Mouse (Mus musculus) neural tube, embryonic 13.5 days (tissue): ENCODE measurements around the gene Gmppa. TPM values are rescaled to one million over a fixed set of nuclear protein-coding genes. Genes with fewer than 3 reads are reported as not detected.

Experiments used
- ATAC-seq: fragments of 200-750 bp; cut with Nextera tagmentation; 2 replicates; pipeline ENCODE4 v1.8.0; 2017; ENCODE audit warnings: low read depth, mild to moderate bottlenecking, moderate TSS enrichment, moderate library complexity
- H3K27ac ChIP-seq: fragments of 300-500 bp; sonication (generic); replicated peaks from 2 replicates; pipeline ENCODE4 v1.5.1; 2015; ENCODE audit warnings: moderate library complexity, mild to moderate bottlenecking, inconsistent platforms
- H3K27me3 ChIP-seq: fragments of 300-500 bp; sonication (generic); 2 replicates; pipeline ENCODE4 v1.6.1; 2015; ENCODE audit warnings: mild to moderate bottlenecking, inconsistent platforms
- H3K36me3 ChIP-seq: fragments of 300-500 bp; sonication (generic); 2 replicates; pipeline ENCODE4 v1.6.1; 2015; ENCODE audit warnings: mild to moderate bottlenecking, inconsistent platforms
- H3K4me1 ChIP-seq: fragments of 300-500 bp; sonication (generic); replicated peaks from 2 replicates; pipeline ENCODE4 v1.6.1; 2015; ENCODE audit warnings: inconsistent platforms
- H3K4me2 ChIP-seq: fragments of 300-500 bp; sonication (generic); 2 replicates; pipeline ENCODE4 v1.6.1; 2015; ENCODE audit warnings: inconsistent platforms, mild to moderate bottlenecking, moderate library complexity
- H3K4me3 ChIP-seq: fragments of 300-500 bp; sonication (generic); 2 replicates; pipeline ENCODE4 v1.5.1; 2015; ENCODE audit warnings: mild to moderate bottlenecking, inconsistent platforms
- H3K9ac ChIP-seq: fragments of 300-500 bp; sonication (generic); 2 replicates; pipeline ENCODE4 v1.6.1; 2015; ENCODE audit warnings: moderate library complexity, mild to moderate bottlenecking, inconsistent platforms
- H3K9me3 ChIP-seq: fragments of 300-500 bp; sonication (generic); 2 replicates; pipeline ENCODE4 v1.6.1; 2016; ENCODE audit warnings: inconsistent platforms
- WGBS: fragments of 180-500 bp; shearing (Covaris S2); methylation state at CpG from one replicate; pipeline ENCODE4 v1.1.7; 2015; 5-methylcytosine and 5-hydroxymethylcytosine counted together
- polyA plus RNA-seq: library from polyadenylated mRNA; unstranded; fragments of >200 nt; fragmentation: Nextera tagmentation; extraction: Ambion mirVana; gene quantifications from 2 replicates; pipeline ENCODE4 v1.2.1, GENCODE M21; 2015

Gene Gmppa
- polyA plus RNA-seq: 74.4 and 75.9 TPM in 2 replicates

DNA sequence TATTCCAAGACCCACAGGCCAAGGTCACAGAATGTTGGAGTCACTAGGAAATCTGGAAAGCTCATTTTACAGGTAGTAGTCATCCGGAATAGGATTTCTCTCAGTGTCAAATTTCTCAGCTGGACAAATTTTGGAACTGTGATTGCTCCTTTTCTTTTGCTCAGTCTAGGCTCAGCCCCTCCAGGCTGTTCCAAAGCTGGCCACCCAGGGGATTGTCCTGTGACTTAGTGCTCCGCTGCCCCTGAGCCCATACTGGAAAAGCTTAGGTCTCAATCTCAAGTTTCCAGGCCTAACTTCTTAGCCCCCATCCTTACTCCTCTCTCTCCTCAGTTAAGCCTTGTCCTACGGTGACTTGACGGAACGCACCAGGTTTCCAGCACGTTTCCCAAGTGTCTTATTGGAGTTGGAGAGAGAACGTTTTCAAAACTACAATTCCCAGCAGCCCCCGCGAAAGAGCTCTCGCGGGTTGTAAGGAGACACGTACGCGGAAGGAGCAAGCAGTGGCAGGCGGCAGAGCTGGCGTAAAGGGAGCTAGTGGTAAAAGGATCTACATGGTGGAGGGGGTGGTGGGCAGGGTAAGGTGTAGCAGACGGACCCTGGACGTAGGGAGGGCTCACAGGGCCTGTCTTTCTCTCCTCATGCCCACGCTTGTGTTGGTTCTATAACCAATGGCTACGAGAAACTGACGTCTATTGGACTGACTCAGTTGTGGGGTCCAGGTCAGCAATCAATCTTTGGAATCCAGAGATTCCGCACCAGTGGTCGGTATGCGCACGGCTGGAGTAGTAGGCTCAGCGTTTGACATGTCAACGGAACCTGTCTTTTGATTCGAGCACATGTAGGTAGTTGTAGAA is at the start of gene Gmppa:
TSS of gene Gmppa (plus strand) at position 456 of the 854 bp plus-strand sequence.
- H3K9me3 ChIP-seq: no peaks in the 10 kb centered on the region
- peak within 1 kb of the TSS; percentile 81 for H3K9ac ChIP-seq
- peaks cover 17% of the 10 kb centered on the region for H3K4me1 ChIP-seq
- H3K36me3 ChIP-seq: peaks cover 12% of the 10 kb centered on the region; the same call in 1 of the 2 replicates
- peak within 1 kb of the TSS; percentile 58 for H3K4me3 ChIP-seq
- ATAC-seq: peak; percentile 81
- H3K4me2 ChIP-seq: peak within 1 kb of the TSS; percentile 64
- 7% methylated on average over 28 of the region's 28 CpGs for WGBS
- peak within 1 kb of the TSS; percentile 76 for H3K27ac ChIP-seq
- no peaks in the 10 kb centered on the region for H3K27me3 ChIP-seq

DNA sequence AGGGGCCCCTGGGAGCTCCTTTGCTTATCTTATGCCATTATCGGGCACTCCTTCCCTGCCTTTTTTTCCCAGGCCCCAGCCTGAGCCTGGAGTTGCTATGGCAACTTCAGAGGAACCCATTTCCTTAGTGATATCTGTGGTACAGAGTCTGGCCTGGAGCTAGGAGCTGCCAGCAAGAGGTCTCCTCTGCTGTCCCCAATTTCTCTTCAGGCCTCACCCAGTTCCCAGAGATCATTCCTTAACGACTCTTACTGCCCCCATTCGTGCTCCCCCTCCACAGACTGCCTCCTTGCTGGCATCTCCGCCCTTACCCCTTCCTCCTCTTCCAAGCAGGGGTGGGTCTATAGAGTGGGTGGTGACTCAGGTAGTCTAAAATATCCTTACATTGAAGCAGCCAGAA is 49.6 kb upstream of the Gmppa start:
- no peak overlapping the region for H3K27ac ChIP-seq
- no peaks in the 10 kb centered on the region for H3K9me3 ChIP-seq
- H3K36me3 ChIP-seq: peaks cover 6% of the 10 kb centered on the region; the same call in 1 of the 2 replicates
- no peak for ATAC-seq
- WGBS: 27% methylated on average over 4 of the region's 4 CpGs
- H3K27me3 ChIP-seq: peaks cover 57% of the 10 kb centered on the region
- 0 out of 2 replicates have a peak overlapping the region, but pooled peaks have one; percentile 3 for H3K4me3 ChIP-seq
- H3K4me1 ChIP-seq: peaks cover 77% of the 10 kb centered on the region
- H3K4me2 ChIP-seq: peak overlapping the region; percentile 47
- H3K9ac ChIP-seq: peak overlapping the region; percentile 58; the same call in 1 of the 2 replicates

DNA sequence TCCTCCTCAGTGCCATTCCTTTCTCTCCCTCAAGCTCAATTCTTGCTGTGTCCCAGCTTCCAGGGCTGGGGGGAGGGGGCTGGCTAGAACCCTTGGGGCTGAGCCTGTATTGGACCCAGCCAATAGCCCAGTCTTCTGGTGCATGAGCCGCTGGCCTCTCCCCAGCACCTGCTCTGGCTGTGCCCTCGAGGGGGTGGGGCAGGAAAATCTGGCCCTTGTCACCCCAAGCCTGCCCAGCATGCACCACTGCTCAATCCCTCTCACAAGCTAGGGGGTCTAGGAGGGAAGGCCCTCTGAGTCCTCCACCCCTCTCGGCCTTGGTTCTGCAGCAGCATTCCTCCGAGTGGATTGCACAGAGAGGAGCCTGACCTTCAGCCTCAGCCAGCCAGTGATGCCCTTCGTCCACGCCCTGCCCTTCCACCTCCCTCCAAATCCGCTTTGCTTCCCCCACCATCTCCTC is 48.2 kb upstream of the Gmppa start:
- Histone ChIP-seq H3K9ac (peak overlapping the region; percentile 59), H3K4me2 (peak overlapping the region; percentile 53), H3K9me3 (no peaks in the 10 kb centered on the region), H3K4me3 (peak overlapping the region; percentile 25; the same call in 1 of the 2 replicates), H3K27me3 (peaks cover 63% of the 10 kb centered on the region), H3K4me1 (peaks cover 67% of the 10 kb centered on the region), H3K36me3 (peaks cover 15% of the 10 kb centered on the region; the same call in 1 of the 2 replicates), H3K27ac (no peak overlapping the region)
- WGBS: 22% methylated on average over 7 of the region's 7 CpGs
- ATAC-seq: no peak; the same call in 1 of the 2 replicates

DNA sequence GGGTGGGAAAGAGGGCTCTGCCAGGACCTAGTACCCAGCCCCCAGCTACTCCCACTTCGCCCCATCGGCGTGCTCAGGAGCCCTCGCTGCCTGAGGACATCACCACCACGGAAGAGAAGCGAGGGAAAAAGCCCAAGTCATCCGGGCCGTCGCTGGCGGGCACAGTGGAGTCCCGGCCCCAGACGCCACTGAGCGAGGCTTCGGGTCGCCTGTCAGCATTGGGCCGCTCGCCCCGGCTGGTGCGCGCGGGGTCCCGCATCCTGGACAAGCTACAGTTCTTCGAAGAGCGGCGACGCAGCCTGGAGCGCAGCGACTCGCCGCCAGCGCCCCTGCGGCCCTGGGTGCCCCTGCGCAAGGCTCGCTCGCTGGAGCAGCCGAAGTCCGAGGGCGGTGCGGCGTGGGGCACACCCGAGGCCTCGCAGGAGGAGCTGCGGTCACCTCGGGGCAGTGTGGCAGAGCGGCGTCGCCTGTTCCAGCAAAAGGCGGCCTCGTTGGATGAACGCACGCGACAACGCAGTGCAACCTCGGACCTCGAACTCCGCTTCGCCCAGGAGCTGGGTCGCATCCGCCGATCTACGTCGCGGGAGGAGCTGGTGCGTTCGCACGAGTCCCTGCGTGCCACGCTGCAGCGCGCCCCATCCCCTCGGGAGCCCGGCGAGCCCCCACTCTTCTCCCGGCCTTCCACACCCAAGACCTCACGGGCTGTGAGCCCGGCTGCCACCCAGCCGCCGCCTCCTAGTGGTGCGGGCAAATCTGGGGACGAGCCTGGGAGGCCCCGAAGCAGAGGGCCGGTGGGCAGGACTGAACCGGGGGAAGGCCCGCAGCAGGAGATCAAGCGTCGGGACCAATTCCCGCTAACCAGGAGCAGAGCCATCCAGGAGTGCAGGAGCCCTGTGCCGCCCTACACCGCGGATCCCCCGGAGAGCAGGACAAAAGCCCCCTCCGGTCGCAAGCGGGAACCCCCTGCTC is 47.5 kb upstream of the Gmppa start:
- Histone ChIP-seq H3K27ac (no peak overlapping the region), H3K27me3 (peaks cover 63% of the 10 kb centered on the region), H3K9me3 (no peaks in the 10 kb centered on the region), H3K4me1 (peaks cover 65% of the 10 kb centered on the region), H3K9ac (peak overlapping the region; percentile 59), H3K4me2 (peak overlapping the region; percentile 53), H3K4me3 (peak overlapping the region; percentile 25), H3K36me3 (peaks cover 15% of the 10 kb centered on the region; the same call in 1 of the 2 replicates)
- ATAC-seq: 0 out of 2 replicates have a peak, but pooled peaks have one; percentile 10
- 3% methylated on average over 94 of the region's 94 CpGs for WGBS

DNA sequence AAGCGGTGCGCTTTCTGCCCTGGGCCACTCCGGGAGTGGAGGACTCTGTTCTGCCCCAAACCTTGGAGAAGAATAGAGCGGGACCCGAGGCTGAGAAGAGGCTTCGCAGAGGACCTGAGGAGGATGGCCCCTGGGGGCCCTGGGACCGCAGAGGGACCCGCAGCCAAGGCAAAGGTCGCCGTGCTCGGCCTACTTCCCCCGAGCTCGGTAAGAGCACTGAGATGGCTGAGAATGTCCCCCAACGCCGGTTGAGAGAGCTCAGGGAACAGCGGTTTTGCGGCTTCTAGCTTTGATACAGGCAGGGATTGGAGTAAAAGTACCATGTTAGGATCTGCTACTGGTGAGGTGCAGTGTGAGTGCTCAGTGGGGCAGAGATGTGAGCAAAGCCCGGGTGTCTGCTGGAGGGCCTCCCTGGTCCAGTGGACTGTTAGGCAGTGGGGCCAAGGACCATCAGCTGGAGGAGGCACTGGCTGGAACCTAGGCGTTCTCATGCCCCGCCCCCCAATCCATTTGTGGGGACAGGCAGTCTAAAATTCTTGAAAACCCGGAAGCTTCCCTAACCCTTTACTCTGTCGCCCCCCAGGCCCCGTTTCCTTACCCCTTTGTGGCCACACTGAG is 46.7 kb upstream of the Gmppa start:
- Histone ChIP-seq H3K27me3 (peaks cover 63% of the 10 kb centered on the region), H3K36me3 (peaks cover 23% of the 10 kb centered on the region; the same call in 1 of the 2 replicates), H3K4me3 (peak overlapping the region; percentile 25), H3K9ac (peak overlapping the region; percentile 59), H3K4me1 (peaks cover 67% of the 10 kb centered on the region), H3K27ac (no peak overlapping the region), H3K9me3 (no peaks in the 10 kb centered on the region), H3K4me2 (peak overlapping the region; percentile 53)
- ATAC-seq: no peak
- 21% methylated on average over 23 of the region's 23 CpGs for WGBS

DNA sequence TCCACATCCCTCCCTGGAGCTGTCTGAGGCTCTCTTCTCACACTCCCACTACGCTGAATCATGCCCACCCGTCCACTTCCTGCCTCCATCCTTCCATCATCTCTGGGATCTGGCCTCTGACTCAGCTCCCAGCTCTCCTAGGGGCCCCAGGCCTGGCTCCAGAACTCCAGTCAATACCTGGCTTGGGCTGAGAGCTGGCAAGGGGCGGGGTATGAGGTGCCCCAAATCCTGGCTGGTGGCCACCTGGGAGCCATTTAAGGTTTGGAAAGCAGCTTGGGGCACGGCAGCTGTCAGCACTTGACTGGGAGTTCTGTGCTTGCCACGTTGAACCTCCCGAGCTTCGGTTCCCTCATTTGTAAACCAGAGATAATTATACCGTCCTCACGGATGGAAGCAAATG is 42.6 kb upstream of the Gmppa start:
- 61% methylated on average over 9 of the region's 9 CpGs for WGBS
- no peak overlapping the region for H3K4me3 ChIP-seq
- 0 out of 2 replicates have a peak overlapping the region, but pooled peaks have one; percentile 33 for H3K27ac ChIP-seq
- peaks cover 36% of the 10 kb centered on the region for H3K27me3 ChIP-seq
- no peak for ATAC-seq
- peaks cover 28% of the 10 kb centered on the region for H3K4me1 ChIP-seq
- H3K9me3 ChIP-seq: no peaks in the 10 kb centered on the region
- peaks cover 37% of the 10 kb centered on the region for H3K36me3 ChIP-seq
- no peak overlapping the region for H3K4me2 ChIP-seq
- H3K9ac ChIP-seq: no peak overlapping the region

DNA sequence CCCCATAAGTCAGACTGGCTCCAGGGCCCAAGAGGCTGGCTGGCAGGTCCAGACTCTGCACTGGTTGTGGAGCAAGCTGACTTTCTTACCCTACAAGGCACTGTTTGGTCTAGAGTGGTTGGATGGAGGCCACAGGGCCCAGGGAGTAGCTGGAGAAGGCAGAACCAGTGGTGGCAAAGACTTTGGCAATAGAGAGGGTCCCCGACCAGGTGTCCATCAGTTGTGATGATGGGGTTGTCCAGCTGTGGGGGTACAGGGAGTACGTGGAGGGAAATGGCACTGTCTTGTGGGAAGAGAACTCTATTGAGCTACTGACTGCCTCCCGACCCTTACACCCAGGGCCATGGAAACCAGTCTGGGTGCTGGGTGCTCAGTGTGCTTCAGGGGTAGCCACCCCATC is 41.9 kb upstream of the Gmppa start:
- H3K9me3 ChIP-seq: no peaks in the 10 kb centered on the region
- no peak for ATAC-seq
- 93% methylated on average over 3 of the region's 3 CpGs for WGBS
- no peak overlapping the region for H3K27ac ChIP-seq
- no peak overlapping the region for H3K4me2 ChIP-seq
- peaks cover 28% of the 10 kb centered on the region for H3K27me3 ChIP-seq
- peaks cover 37% of the 10 kb centered on the region for H3K36me3 ChIP-seq
- H3K4me3 ChIP-seq: no peak overlapping the region
- H3K4me1 ChIP-seq: peaks cover 28% of the 10 kb centered on the region
- peak overlapping the region; percentile 38; the same call in 1 of the 2 replicates for H3K9ac ChIP-seq

DNA sequence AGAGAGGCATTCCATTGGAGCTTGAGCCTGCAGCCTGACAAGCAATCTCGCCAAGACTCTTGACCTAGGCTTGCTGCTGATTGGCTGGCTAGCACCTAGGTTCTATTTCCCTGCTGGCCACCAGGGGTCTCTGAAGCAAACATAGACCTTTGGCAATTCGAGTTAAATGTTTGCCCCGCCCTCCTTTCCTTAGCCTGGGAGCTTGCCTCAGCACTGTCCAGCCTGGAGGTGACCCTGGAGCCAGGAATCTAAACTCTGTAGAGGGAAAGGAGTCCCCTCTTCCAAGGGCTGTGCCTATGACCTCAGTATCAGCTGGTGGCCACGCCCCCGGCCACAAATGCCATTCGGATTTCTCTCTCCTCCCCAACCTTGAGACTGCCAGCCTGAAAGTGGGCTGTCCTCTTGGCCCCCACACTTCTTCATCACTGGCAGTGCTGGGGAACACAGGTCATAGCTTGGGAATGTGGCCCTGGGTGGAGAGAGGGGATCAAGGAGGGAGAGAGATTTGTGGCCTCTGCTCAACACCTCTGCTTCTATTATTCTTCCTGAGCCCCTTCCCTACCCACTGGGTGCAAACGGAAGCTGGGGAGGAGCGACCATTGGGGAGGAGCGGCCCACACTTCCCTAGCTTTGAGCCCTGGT is 36.8 kb upstream of the Gmppa start:
- ATAC-seq: peak; percentile 30
- Histone ChIP-seq H3K4me1 (peaks cover 31% of the 10 kb centered on the region), H3K9ac (peak overlapping the region; percentile 60; the same call in 1 of the 2 replicates), H3K36me3 (peaks cover 39% of the 10 kb centered on the region), H3K27me3 (no peaks in the 10 kb centered on the region), H3K4me3 (no peak overlapping the region), H3K9me3 (no peaks in the 10 kb centered on the region), H3K4me2 (no peak overlapping the region; the same call in 1 of the 2 replicates), H3K27ac (peak overlapping the region; percentile 77)
- whole genome bisulfite sequencing: 16% methylated on average over 9 of the region's 9 CpGs

DNA sequence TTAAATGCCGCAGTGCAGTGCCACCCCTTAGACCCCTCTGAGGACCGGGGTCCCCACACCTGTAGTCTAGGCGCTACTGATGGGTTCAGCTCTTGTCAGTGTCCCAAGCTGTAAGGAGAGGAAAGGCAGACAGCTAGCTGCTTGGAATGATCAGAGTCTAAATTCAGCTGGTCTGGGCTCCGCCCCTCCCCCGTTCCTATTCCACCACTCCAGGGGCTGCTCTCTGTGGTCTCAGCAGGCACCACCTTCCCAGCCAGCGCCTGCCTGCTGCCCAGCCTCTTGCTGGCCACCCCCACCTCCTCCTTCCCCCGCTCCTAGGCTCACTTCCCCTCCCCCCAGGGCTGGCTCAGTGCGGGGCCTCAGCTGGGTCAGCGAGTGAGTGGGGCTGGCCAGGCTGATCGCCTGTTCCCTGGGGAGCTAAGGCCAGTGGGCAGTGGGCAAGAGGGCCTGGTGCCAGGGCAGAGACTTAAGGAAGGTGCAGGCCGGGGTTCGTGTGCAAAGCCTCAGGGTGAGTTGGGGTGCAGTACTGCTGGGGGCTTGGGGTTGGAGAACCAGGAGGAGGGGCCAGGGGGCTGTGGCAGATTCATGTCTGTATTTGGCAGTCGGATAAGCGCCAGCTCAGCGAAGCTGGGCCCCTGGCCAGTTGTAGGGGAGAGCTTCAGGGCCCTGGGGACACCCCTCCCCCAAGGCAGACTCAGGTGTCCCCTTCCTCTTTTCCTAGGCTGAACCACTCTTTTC is 35.8 kb upstream of the Gmppa start:
- H3K4me3 ChIP-seq: peak overlapping the region; percentile 17
- WGBS: 9% methylated on average over 15 of the region's 15 CpGs
- peak overlapping the region; percentile 60 for H3K9ac ChIP-seq

DNA sequence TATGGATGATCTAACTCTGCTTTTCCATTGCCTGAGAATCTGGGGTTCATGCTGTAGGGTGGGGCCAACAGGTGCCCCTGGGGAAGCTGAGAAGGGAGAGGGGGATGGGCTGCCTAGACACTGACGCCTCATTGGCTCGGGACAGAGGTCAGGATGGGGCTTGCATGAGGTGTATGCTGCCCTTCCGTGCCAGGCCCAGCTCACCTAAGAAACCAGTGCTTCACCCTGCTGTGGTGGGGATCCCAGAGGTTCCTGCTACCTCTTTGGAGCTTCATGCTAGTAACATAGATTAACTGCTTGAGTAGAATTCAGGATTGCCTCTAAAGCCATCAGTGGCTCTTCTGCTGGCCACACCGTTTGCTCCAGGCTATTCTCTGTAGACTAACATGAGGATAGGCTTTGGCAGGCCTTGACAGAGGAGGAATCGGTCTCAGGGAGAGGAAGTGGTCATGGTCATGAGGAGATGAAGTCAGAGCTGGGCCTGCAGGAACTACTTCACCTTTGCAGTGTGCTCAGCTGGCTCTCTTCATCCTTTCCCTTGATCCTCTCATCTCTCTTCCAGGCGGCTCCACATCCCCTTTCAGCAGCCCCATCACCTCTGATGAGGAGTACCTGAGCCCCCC is 35.1 kb upstream of the Gmppa start:
- Histone ChIP-seq H3K9me3 (no peaks in the 10 kb centered on the region), H3K4me2 (peak overlapping the region; percentile 44), H3K27ac (peak overlapping the region; percentile 77), H3K4me1 (peaks cover 30% of the 10 kb centered on the region), H3K36me3 (peaks cover 40% of the 10 kb centered on the region), H3K9ac (peak overlapping the region; percentile 60; the same call in 1 of the 2 replicates), H3K27me3 (no peaks in the 10 kb centered on the region), H3K4me3 (peak overlapping the region; percentile 17; the same call in 1 of the 2 replicates)
- ATAC-seq: peak; percentile 16
- WGBS: 45% methylated on average over 6 of the region's 6 CpGs

More for the DNA sequence above, 35.8 kb upstream of the Gmppa start:
- peaks cover 35% of the 10 kb centered on the region for H3K36me3 ChIP-seq
- no peaks in the 10 kb centered on the region for H3K27me3 ChIP-seq
- H3K27ac ChIP-seq: peak overlapping the region; percentile 77
- peaks cover 30% of the 10 kb centered on the region for H3K4me1 ChIP-seq
- no peaks in the 10 kb centered on the region for H3K9me3 ChIP-seq
- peak; percentile 81 for ATAC-seq
- peak overlapping the region; percentile 44 for H3K4me2 ChIP-seq
